Mouse (Mus musculus): Measurements from ENCODE around the gene Bahd1. TPM values are rescaled to one million over a fixed set of nuclear protein-coding genes. Genes with fewer than 3 reads are reported as not detected.

The Bahd1 gene
- total RNA-seq, 2 experiments from 2014 or later = 36.6 to 43.1 TPM

GRCm38 (mm10) chr2:118926998-118927739, 27.0 kb downstream of the Bahd1 start:
- DNase-seq (ENCODE audit: low spot score in 2 of 2) = no peak

GRCm38 (mm10) chr2:118941341-118941740, 41.2 kb downstream of the Bahd1 start:
- DNase-seq (ENCODE audit: low spot score in 2 of 2) = no peak

- no peak for DNase-seq (ENCODE audit: low spot score in 2 of 2)
Measured at GRCm38 (mm10) chr2:118943232-118943631, 43.1 kb downstream of the Bahd1 start.

- DNase-seq (ENCODE audit: low spot score in 2 of 2) = no peak
Measured at GRCm38 (mm10) chr2:118948818-118949217, 48.6 kb downstream of the Bahd1 start.

GRCm38 (mm10) chr2:118949699-118950098, 49.5 kb downstream of the Bahd1 start:
- no peak for DNase-seq (ENCODE audit: low spot score in 2 of 2)

GRCm38 (mm10) chr2:118956497-118956896, 56.3 kb downstream of the Bahd1 start:
- DNase-seq (ENCODE audit: low spot score in 2 of 2) = no peak

- no peak for DNase-seq (ENCODE audit: low spot score in 2 of 2)
Measured at GRCm38 (mm10) chr2:118959644-118960043, 59.5 kb downstream of the Bahd1 start.

GRCm38 (mm10) chr2:118960413-118960812, 60.2 kb downstream of the Bahd1 start:
- DNase-seq (ENCODE audit: low spot score in 2 of 2) = no peak

GRCm38 (mm10) chr2:118961546-118961945, 61.4 kb downstream of the Bahd1 start:
- DNase-seq (ENCODE audit: low spot score in 2 of 2) = no peak

GRCm38 (mm10) chr2:118963007-118963675, 63.0 kb downstream of the Bahd1 start:
- no peak for DNase-seq (ENCODE audit: low spot score in 2 of 2)

GRCm38 (mm10) chr2:118963676-118964012, 63.5 kb downstream of the Bahd1 start:
- no peak for DNase-seq (ENCODE audit: low spot score in 2 of 2)

GRCm38 (mm10) chr2:118969585-118970147, 69.5 kb downstream of the Bahd1 start:
- DNase-seq (ENCODE audit: low spot score in 2 of 2) = no peak

- DNase-seq (ENCODE audit: low spot score in 2 of 2) = no peak
Measured at GRCm38 (mm10) chr2:118972048-118972447, 71.9 kb downstream of the Bahd1 start.

GRCm38 (mm10) chr2:118972687-118973376, 72.7 kb downstream of the Bahd1 start:
- DNase-seq (ENCODE audit: low spot score in 2 of 2) = peak; percentile 93 to 94

Other genes with a start within 250 kb of the Bahd1 start
- gene Pak6, start 237.1 kb upstream of the Bahd1 start, total RNA-seq (2021) = 100 to 1,000 TPM; 109 to 120 TPM
- gene Ankrd63, start 196.4 kb upstream of the Bahd1 start, total RNA-seq (2021) = 1 to 10 TPM; 3.0 to 3.8 TPM
- gene Plcb2, start 171.9 kb upstream of the Bahd1 start, total RNA-seq (2021) = 1 to 10 TPM; 2.1 to 2.9 TPM
- 10 to 100 TPM; 31.7 to 33.4 TPM for gene Inafm2, start 154.6 kb upstream of the Bahd1 start, total RNA-seq (2021)
- 1 to 10 TPM; 2.4 to 2.6 TPM for gene Ccdc9b, start 137.7 kb upstream of the Bahd1 start, total RNA-seq (2021)
- gene Phgr1, start 127.6 kb upstream of the Bahd1 start, total RNA-seq (2021) = not detected
- gene Disp2, start 120.7 kb upstream of the Bahd1 start, total RNA-seq (2021) = 100 to 1,000 TPM; 191 to 195 TPM
- gene Knstrn, start 86.4 kb upstream of the Bahd1 start, total RNA-seq (2021) = 1 to 10 TPM; 5.4 to 5.6 TPM
- gene Ivd, start 38.4 kb upstream of the Bahd1 start, total RNA-seq (2021) = 100 to 1,000 TPM in 1 of 2 experiments, 10 to 100 TPM in 1; 76.5 to 102 TPM
- 1 to 10 TPM; 2.5 to 3.5 TPM for gene Chst14, start 26.1 kb downstream of the Bahd1 start, total RNA-seq (2021)
- 10 to 100 TPM; 57.7 to 57.9 TPM for gene Ccdc32, start 129.0 kb downstream of the Bahd1 start, total RNA-seq (2021)
- 1 to 10 TPM; 6.2 to 6.5 TPM for gene Rpusd2, start 134.4 kb downstream of the Bahd1 start, total RNA-seq (2021)
- 1 to 10 TPM; 2.2 to 3.2 TPM for gene Knl1, start 146.7 kb downstream of the Bahd1 start, total RNA-seq (2021)
- 1 to 10 TPM; 3.7 to 4.2 TPM for gene Rad51, start 212.4 kb downstream of the Bahd1 start, total RNA-seq (2021)

Measured in layer of hippocampus, postnatal 10 days (tissue).